Mouse (Mus musculus): ENCODE measurements around the gene Btnl1. TPM values are rescaled to one million over a fixed set of nuclear protein-coding genes. Genes with fewer than 3 reads are reported as not detected.

Gene Btnl1
- 1.7 and 2.1 TPM in 2 replicates for polyA plus RNA-seq (2015; fragmentation: Nextera tagmentation; extraction: Ambion mirVana)

GRCm38 (mm10) chr17:34376847-34377246 lies at the start of gene Btnl1:
Gene Btnl1, plus strand, starts transcription at chr17:34377132.
- H3K9ac ChIP-seq, result no peak within 1 kb of the TSS
- H3K4me3 ChIP-seq (replicated peaks), result no peak within 1 kb of the TSS
- H3K27ac ChIP-seq, result no peak within 1 kb of the TSS
- no peaks in the 10 kb centered on the region for H3K27me3 ChIP-seq (replicated peaks)
- no peaks in the 10 kb centered on the region for H3K4me1 ChIP-seq
- no peaks in the 10 kb centered on the region for H3K36me3 ChIP-seq
- ATAC-seq (ENCODE audit: insufficient read depth, low FRiP score, low read depth), result no peak
- WGBS, result 78% methylated on average over 2 of the region's 2 CpGs
- no peaks in the 10 kb centered on the region for H3K9me3 ChIP-seq
- no peak within 1 kb of the TSS for H3K4me2 ChIP-seq

- no peak for ATAC-seq (ENCODE audit: insufficient read depth, low FRiP score, low read depth)
- Histone ChIP-seq H3K4me3 (replicated peaks) (no peak overlapping the region), H3K9me3 (no peaks in the 10 kb centered on the region), H3K4me2 (no peak overlapping the region), H3K9ac (no peak overlapping the region), H3K27me3 (replicated peaks) (no peaks in the 10 kb centered on the region; the same call in 1 of the 2 replicates), H3K27ac (no peak overlapping the region), H3K36me3 (no peaks in the 10 kb centered on the region), H3K4me1 (no peaks in the 10 kb centered on the region)
- WGBS, result 75% methylated on average over 2 of the region's 2 CpGs
These were observed 47.1 kb upstream of the Btnl1 start for GRCm38 (mm10) chr17:34329807-34330206.

- ATAC-seq (ENCODE audit: insufficient read depth, low FRiP score, low read depth), result no peak
- Histone ChIP-seq H3K4me1 (no peaks in the 10 kb centered on the region), H3K4me2 (no peak overlapping the region), H3K27ac (no peak overlapping the region), H3K27me3 (replicated peaks) (no peaks in the 10 kb centered on the region), H3K4me3 (replicated peaks) (no peak overlapping the region), H3K36me3 (no peaks in the 10 kb centered on the region), H3K9me3 (no peaks in the 10 kb centered on the region), H3K9ac (no peak overlapping the region)
- 97% methylated on average over 1 of the region's 1 CpGs for WGBS
These were observed 45.7 kb upstream of the Btnl1 start for GRCm38 (mm10) chr17:34331200-34331599.

GRCm38 (mm10) chr17:34340619-34341402 lies 36.1 kb upstream of the Btnl1 start:
- no peak overlapping the region for H3K4me2 ChIP-seq
- 0 out of 2 replicates have a peak, but pooled peaks cover 3% of the 10 kb centered on the region for H3K27me3 ChIP-seq (replicated peaks)
- H3K27ac ChIP-seq, result no peak overlapping the region
- H3K4me3 ChIP-seq (replicated peaks), result no peak overlapping the region
- no peak overlapping the region for H3K9ac ChIP-seq
- no peaks in the 10 kb centered on the region for H3K36me3 ChIP-seq
- no peaks in the 10 kb centered on the region for H3K4me1 ChIP-seq
- no peaks in the 10 kb centered on the region for H3K9me3 ChIP-seq
- ATAC-seq (ENCODE audit: insufficient read depth, low FRiP score, low read depth), result no peak
- 53% methylated on average over 3 of the region's 3 CpGs for WGBS

- H3K9me3 ChIP-seq, result no peaks in the 10 kb centered on the region
- 77% methylated on average over 4 of the region's 4 CpGs for WGBS
- H3K36me3 ChIP-seq, result no peaks in the 10 kb centered on the region
- no peaks in the 10 kb centered on the region for H3K4me1 ChIP-seq
- H3K9ac ChIP-seq, result no peak overlapping the region
- no peak overlapping the region for H3K4me3 ChIP-seq (replicated peaks)
- no peak overlapping the region for H3K27ac ChIP-seq
- H3K4me2 ChIP-seq, result no peak overlapping the region
- ATAC-seq (ENCODE audit: insufficient read depth, low FRiP score, low read depth), result no peak
- peaks cover 6% of the 10 kb centered on the region; the same call in 1 of the 2 replicates for H3K27me3 ChIP-seq (replicated peaks)
These were observed 32.0 kb upstream of the Btnl1 start for GRCm38 (mm10) chr17:34344882-34345281.

- no peaks in the 10 kb centered on the region for H3K4me1 ChIP-seq
- no peak overlapping the region for H3K9ac ChIP-seq
- ATAC-seq (ENCODE audit: insufficient read depth, low FRiP score, low read depth), result no peak
- H3K27me3 ChIP-seq (replicated peaks), result peaks cover 6% of the 10 kb centered on the region; the same call in 1 of the 2 replicates
- 85% methylated on average over 7 of the region's 7 CpGs for WGBS
- H3K4me2 ChIP-seq, result no peak overlapping the region
- no peaks in the 10 kb centered on the region for H3K36me3 ChIP-seq
- H3K27ac ChIP-seq, result no peak overlapping the region
- no peak overlapping the region for H3K4me3 ChIP-seq (replicated peaks)
- no peaks in the 10 kb centered on the region for H3K9me3 ChIP-seq
These were observed 31.4 kb upstream of the Btnl1 start for GRCm38 (mm10) chr17:34345486-34345885.

GRCm38 (mm10) chr17:34346041-34346440 lies 30.9 kb upstream of the Btnl1 start:
- WGBS, result 72% methylated on average over 3 of the region's 3 CpGs

GRCm38 (mm10) chr17:34347606-34348308 lies 29.2 kb upstream of the Btnl1 start:
- no peaks in the 10 kb centered on the region for H3K36me3 ChIP-seq
- no peak overlapping the region for H3K27ac ChIP-seq
- H3K4me3 ChIP-seq (replicated peaks), result no peak overlapping the region
- H3K9ac ChIP-seq, result no peak overlapping the region
- H3K4me2 ChIP-seq, result no peak overlapping the region
- H3K27me3 ChIP-seq (replicated peaks), result peaks cover 6% of the 10 kb centered on the region; the same call in 1 of the 2 replicates
- ATAC-seq (ENCODE audit: insufficient read depth, low FRiP score, low read depth), result no peak
- 65% methylated on average over 6 of the region's 6 CpGs for WGBS
- no peaks in the 10 kb centered on the region for H3K4me1 ChIP-seq
- H3K9me3 ChIP-seq, result no peaks in the 10 kb centered on the region

More at GRCm38 (mm10) chr17:34346041-34346440, 30.9 kb upstream of the Btnl1 start:
- H3K36me3 ChIP-seq, result no peaks in the 10 kb centered on the region
- H3K9me3 ChIP-seq, result no peaks in the 10 kb centered on the region
- H3K27ac ChIP-seq, result no peak overlapping the region
- H3K27me3 ChIP-seq (replicated peaks), result peaks cover 6% of the 10 kb centered on the region; the same call in 1 of the 2 replicates
- no peak overlapping the region for H3K4me3 ChIP-seq (replicated peaks)
- no peak for ATAC-seq (ENCODE audit: insufficient read depth, low FRiP score, low read depth)
- H3K4me2 ChIP-seq, result no peak overlapping the region
- H3K9ac ChIP-seq, result no peak overlapping the region
- H3K4me1 ChIP-seq, result no peaks in the 10 kb centered on the region

- WGBS, result 4% methylated on average over 4 of the region's 4 CpGs
These were observed 27.5 kb upstream of the Btnl1 start for GRCm38 (mm10) chr17:34349429-34349828.

GRCm38 (mm10) chr17:34354539-34354938 lies 22.4 kb upstream of the Btnl1 start, which contains the start of gene Btnl2:
Gene Btnl2, plus strand, starts transcription at chr17:34354822.
- no peak within 1 kb of the TSS for H3K4me3 ChIP-seq (replicated peaks)
- H3K36me3 ChIP-seq, result no peaks in the 10 kb centered on the region
- ATAC-seq (ENCODE audit: insufficient read depth, low FRiP score, low read depth), result no peak
- no peaks in the 10 kb centered on the region for H3K9me3 ChIP-seq
- H3K9ac ChIP-seq, result no peak within 1 kb of the TSS
- 82% methylated on average over 5 of the region's 5 CpGs for WGBS
- no peak within 1 kb of the TSS for H3K27ac ChIP-seq
- no peak within 1 kb of the TSS for H3K4me2 ChIP-seq
- H3K4me1 ChIP-seq, result no peaks in the 10 kb centered on the region
- H3K27me3 ChIP-seq (replicated peaks), result no peaks in the 10 kb centered on the region; the same call in 1 of the 2 replicates

More at GRCm38 (mm10) chr17:34349429-34349828, 27.5 kb upstream of the Btnl1 start:
- Histone ChIP-seq H3K4me2 (no peak overlapping the region), H3K9ac (no peak overlapping the region), H3K27ac (no peak overlapping the region), H3K36me3 (no peaks in the 10 kb centered on the region), H3K27me3 (replicated peaks) (peaks cover 6% of the 10 kb centered on the region; the same call in 1 of the 2 replicates), H3K4me3 (replicated peaks) (no peak overlapping the region), H3K9me3 (no peaks in the 10 kb centered on the region), H3K4me1 (no peaks in the 10 kb centered on the region)
- ATAC-seq (ENCODE audit: insufficient read depth, low FRiP score, low read depth), result no peak

GRCm38 (mm10) chr17:34354940-34355339 lies 22.0 kb upstream of the Btnl1 start:
- H3K36me3 ChIP-seq, result no peaks in the 10 kb centered on the region
- no peaks in the 10 kb centered on the region for H3K27me3 ChIP-seq (replicated peaks)
- no peak overlapping the region for H3K9ac ChIP-seq
- WGBS, result 88% methylated on average over 1 of the region's 1 CpGs
- no peaks in the 10 kb centered on the region for H3K4me1 ChIP-seq
- H3K4me2 ChIP-seq, result no peak overlapping the region
- no peak overlapping the region for H3K27ac ChIP-seq
- H3K4me3 ChIP-seq (replicated peaks), result no peak overlapping the region
- H3K9me3 ChIP-seq, result no peaks in the 10 kb centered on the region
- no peak for ATAC-seq (ENCODE audit: insufficient read depth, low FRiP score, low read depth)

Data from stomach, embryonic 15.5 days (tissue).